Mouse (Mus musculus) E14TG2a.4 (cell line): ENCODE measurements at regions not wholly inside any gene's neighbourhood (a gene's known extent, or its start where the extent isn't known, plus 50 kb on each side); places are given as distances from the start of the nearest gene placed in this dataset.

Source experiments
- CTCF ChIP-seq: conservative IDR thresholded peaks from 2 replicates; pipeline ENCODE4 v1.5.1; 2014; ENCODE audit warnings: low read length
- NANOG ChIP-seq: IDR thresholded peaks from 2 replicates; pipeline ENCODE4 v1.6.1; 2014; ENCODE audit warnings: borderline replicate concordance, low read length, mixed read lengths
- POU5F1 ChIP-seq: IDR thresholded peaks from 2 replicates; pipeline ENCODE4 v1.6.1; 2014; ENCODE audit warnings: low read length, borderline replicate concordance

DNA sequence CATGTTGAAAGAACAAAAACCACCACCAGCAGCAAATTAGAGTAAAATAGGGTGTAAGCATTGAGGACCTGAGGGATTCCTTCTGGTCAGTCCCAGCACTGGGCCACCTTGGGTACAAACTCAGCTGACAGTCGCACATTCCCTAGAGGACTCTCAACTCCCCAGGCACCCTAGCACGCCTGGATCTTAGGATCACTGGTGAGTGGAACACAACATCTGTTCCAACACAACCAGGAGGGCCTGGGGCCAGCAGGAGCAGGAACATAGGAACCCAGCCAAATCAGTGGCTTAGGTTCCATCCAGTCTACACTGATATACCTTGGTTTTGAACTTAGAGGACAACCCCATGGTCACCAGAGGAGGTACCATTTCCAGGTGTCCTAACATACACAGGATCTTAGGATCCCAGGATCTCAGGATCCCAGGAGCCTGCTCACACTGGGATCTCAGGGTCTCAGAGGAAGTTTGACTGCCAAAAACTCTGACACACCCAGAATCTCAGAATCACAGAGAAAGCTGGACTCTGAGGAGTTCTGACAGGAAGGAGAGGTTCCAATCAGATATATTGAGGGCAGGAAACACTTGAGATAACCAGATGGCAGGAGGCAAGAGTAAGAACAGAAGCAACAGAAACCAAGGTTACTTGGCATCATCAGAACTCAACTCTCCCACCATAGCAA, 171.7 kb upstream of the Marcks start:
- TF ChIP-seq CTCF (no peak), NANOG (no peak), POU5F1 (no peak)
